Mouse (Mus musculus): Measurements from ENCODE around the gene Hephl1.

The Hephl1 gene

GRCm38 (mm10) chr9:15067995-15068685, 43.8 kb downstream of the Hephl1 start:
- POLR2A ChIA-PET = no interaction called here
- CTCF ChIA-PET = interaction anchor here in 1 of 4 experiments (1.0 kb wide), 1 partner anchor 52 kb away, joined by 7 read pairs; no protein-coding TSS in a partner anchor

- ChIA-PET POLR2A (no interaction called here), CTCF (interaction anchor here in 2 of 4 experiments (0.7 to 0.8 kb wide), 3 partner anchors 56 to 1278 kb away, joined by 3 read pairs; no protein-coding TSS in a partner anchor)
These were observed 47.7 kb downstream of the Hephl1 start for GRCm38 (mm10) chr9:15064176-15064575.

GRCm38 (mm10) chr9:15060847-15061246, 51.1 kb downstream of the Hephl1 start:
- CTCF ChIA-PET = no interaction called here
- POLR2A ChIA-PET = no interaction called here

GRCm38 (mm10) chr9:15060026-15060425, 51.9 kb downstream of the Hephl1 start:
- ChIA-PET CTCF (interaction anchor here in 2 of 4 experiments (0.5 to 1.4 kb wide), 4 partner anchors 30 to 295 kb away, joined by 3 to 6 read pairs (median 3); no protein-coding TSS in a partner anchor), POLR2A (interaction anchor here in 1 of 4 experiments (0.5 to 0.9 kb wide), 2 partner anchors 15 to 144 kb away, joined by 3 read pairs; partner anchors contain the start of gene Panx1)

GRCm38 (mm10) chr9:15045740-15046139, 66.2 kb downstream of the Hephl1 start:
- ChIA-PET CTCF (interaction anchor here (0.6 to 2.7 kb wide), 7 partner anchors 12 to 1169 kb away, joined by 3 to 17 read pairs (median 3); no protein-coding TSS in a partner anchor), POLR2A (interaction anchor here (0.5 to 3.8 kb wide), 15 partner anchors 8 to 312 kb away, joined by 3 to 19 read pairs (median 3); partner anchors contain the start of genes 4931406C07Rik (in 2 of the 4), Taf1d (in 2 of the 4) and Cep295 (in 1 of the 4))

- POLR2A ChIA-PET = interaction anchor here (0.5 to 3.8 kb wide), 17 partner anchors 8 to 312 kb away, joined by 3 to 19 read pairs (median 3); partner anchors contain the start of genes 4931406C07Rik (in 2 of the 4), Taf1d (in 2 of the 4) and Cep295 (in 1 of the 4)
- CTCF ChIA-PET = interaction anchor here (0.5 to 2.7 kb wide), 9 partner anchors 11 to 1170 kb away, joined by 3 to 17 read pairs (median 3); no protein-coding TSS in a partner anchor
These were observed 66.7 kb downstream of the Hephl1 start, which contains the start of gene Panx1 for GRCm38 (mm10) chr9:15045084-15045669. Gene Panx1, minus strand, starts transcription at chr9:15045478.

- ChIA-PET POLR2A (interaction anchor here in 3 of 4 experiments (0.7 to 3.8 kb wide), 21 partner anchors 10 to 313 kb away, joined by 3 to 19 read pairs (median 4); partner anchors contain the start of genes 4931406C07Rik (in 2 of the 3), Taf1d (in 2 of the 3), Cep295 (in 1 of the 3) and Med17 (in 1 of the 3)), CTCF (interaction anchor here (0.5 to 2.7 kb wide), 9 partner anchors 10 to 96 kb away, joined by 3 to 17 read pairs (median 4); no protein-coding TSS in a partner anchor)
These were observed 67.4 kb downstream of the Hephl1 start for GRCm38 (mm10) chr9:15044391-15045083.

GRCm38 (mm10) chr9:15041556-15041955, 70.4 kb downstream of the Hephl1 start:
- CTCF ChIA-PET = interaction anchor here in 3 of 4 experiments (0.5 to 1.7 kb wide), 6 partner anchors 13 to 194 kb away, joined by 3 to 10 read pairs (median 3); no protein-coding TSS in a partner anchor

GRCm38 (mm10) chr9:15039848-15040247, 72.1 kb downstream of the Hephl1 start:
- CTCF ChIA-PET = no interaction called here
- POLR2A ChIA-PET = interaction anchor here in 2 of 4 experiments (0.6 to 2.3 kb wide), 4 partner anchors 10 to 266 kb away, joined by 3 to 8 read pairs (median 4); partner anchors contain the start of gene Taf1d (in 1 of the 2)

More at GRCm38 (mm10) chr9:15041556-15041955, 70.4 kb downstream of the Hephl1 start:
- POLR2A ChIA-PET = interaction anchor here in 2 of 4 experiments (0.6 to 2.3 kb wide), 4 partner anchors 8 to 366 kb away, joined by 3 to 9 read pairs (median 6); partner anchors contain the start of genes 4931406C07Rik (in 1 of the 2) and Taf1d (in 1 of the 2)

- CTCF ChIA-PET = interaction anchor here in 2 of 4 experiments (0.8 to 0.9 kb wide), 2 partner anchors 9 to 204 kb away, joined by 4 to 8 read pairs; no protein-coding TSS in a partner anchor
- POLR2A ChIA-PET = interaction anchor here in 2 of 4 experiments (0.6 to 1.6 kb wide), 3 partner anchors 8 to 268 kb away, joined by 3 read pairs; partner anchors contain the start of genes Panx1 (in 1 of the 2) and Taf1d (in 1 of the 2)
These were observed 74.2 kb downstream of the Hephl1 start for GRCm38 (mm10) chr9:15037704-15038103.

GRCm38 (mm10) chr9:15037237-15037636, 74.7 kb downstream of the Hephl1 start:
- CTCF ChIA-PET = interaction anchor here in 2 of 4 experiments (0.8 to 0.9 kb wide), 3 partner anchors 8 to 204 kb away, joined by 3 to 8 read pairs (median 4); no protein-coding TSS in a partner anchor
- POLR2A ChIA-PET = interaction anchor here in 2 of 4 experiments (0.6 to 1.6 kb wide), 3 partner anchors 8 to 268 kb away, joined by 3 read pairs; partner anchors contain the start of genes Panx1 (in 1 of the 2) and Taf1d (in 1 of the 2)

- CTCF ChIA-PET = interaction anchor here in 1 of 4 experiments (0.9 kb wide), 1 partner anchor 22 kb away, joined by 3 read pairs; no protein-coding TSS in a partner anchor
- POLR2A ChIA-PET = no interaction called here
These were observed 75.1 kb downstream of the Hephl1 start for GRCm38 (mm10) chr9:15036807-15037206.

GRCm38 (mm10) chr9:15036405-15036804, 75.5 kb downstream of the Hephl1 start:
- ChIA-PET CTCF (interaction anchor here in 1 of 4 experiments (0.9 kb wide), 1 partner anchor 21 kb away, joined by 3 read pairs; no protein-coding TSS in a partner anchor), POLR2A (no interaction called here)

GRCm38 (mm10) chr9:15035979-15036378, 75.9 kb downstream of the Hephl1 start:
- CTCF ChIA-PET = no interaction called here
- POLR2A ChIA-PET = no interaction called here

- POLR2A ChIA-PET = interaction anchor here in 2 of 4 experiments (0.8 to 1.8 kb wide), 6 partner anchors 9 to 272 kb away, joined by 3 to 7 read pairs (median 4); partner anchors contain the start of genes 4931406C07Rik (in 1 of the 2) and Taf1d (in 1 of the 2)
- CTCF ChIA-PET = interaction anchor here in 3 of 4 experiments (0.5 to 2.8 kb wide), 14 partner anchors 10 to 845 kb away, joined by 3 to 17 read pairs (median 3); partner anchors contain the start of gene Panx1 (in 1 of the 3)
These were observed 77.2 kb downstream of the Hephl1 start for GRCm38 (mm10) chr9:15034546-15035273.

- POLR2A ChIA-PET = interaction anchor here in 3 of 4 experiments (0.6 to 1.8 kb wide), 6 partner anchors 10 to 280 kb away, joined by 4 to 11 read pairs (median 6); partner anchors contain the start of genes 4931406C07Rik (in 1 of the 3), Panx1 (in 1 of the 3) and Taf1d (in 1 of the 3)
These were observed 78.2 kb downstream of the Hephl1 start for GRCm38 (mm10) chr9:15033568-15034160.

More at GRCm38 (mm10) chr9:15033568-15034160, 78.2 kb downstream of the Hephl1 start:
- CTCF ChIA-PET = interaction anchor here (0.5 to 2.8 kb wide), 18 partner anchors 9 to 252 kb away, joined by 3 to 17 read pairs (median 3); partner anchors contain the start of gene Panx1 (in 3 of the 4)

Measured in embryonic stem cell, embryonic (primary cell).